Mouse (Mus musculus) MEL (cell line): ENCODE measurements at regions not wholly inside any gene's neighbourhood (a gene's known extent, or its start where the extent isn't known, plus 50 kb on each side); places are given as distances from the start of the nearest gene placed in this dataset.

Source experiments
- DNase-seq: peaks from one replicate; pipeline ENCODE4 v3.0.0; 2011; ENCODE audit warnings: low read depth, low spot score
- H3K27ac ChIP-seq: 2 replicates; pipeline ENCODE4 v1.5.1; 2012; ENCODE audit warnings: low read depth, mild to moderate bottlenecking, control low read depth, low read length, moderate library complexity; ENCODE audit not compliant: control insufficient read depth
- H3K27me3 ChIP-seq, 2 experiments: fragments of 150-350 bp in 1 of 2; sonication (generic) in 1 of 2; 2 replicates each; pipeline ENCODE4 v1.6.1; 2012; ENCODE audit warnings: low read length in 2 of 2, mild to moderate bottlenecking in 2 of 2, improper control_type of control experiment in 1 of 2, moderate library complexity in 1 of 2; ENCODE audit not compliant: insufficient read depth in 2 of 2, control insufficient read depth in 1 of 2
- H3K36me3 ChIP-seq, 2 experiments: 2 replicates each; pipeline ENCODE4 v1.6.1; 2012 to 2014; ENCODE audit warnings: low read length in 2 of 2, improper control_type of control experiment in 1 of 2, inconsistent platforms in 1 of 2, mild to moderate bottlenecking in 1 of 2; ENCODE audit not compliant: insufficient read depth in 2 of 2, control insufficient read depth in 1 of 2
- H3K4me1 ChIP-seq, 2 experiments: fragments of 150-350 bp in 1 of 2; sonication (generic) in 1 of 2; 2 replicates each; pipeline ENCODE4 v1.6.1; 2012; ENCODE audit warnings: low read length in 2 of 2, improper control_type of control experiment in 1 of 2, mild to moderate bottlenecking in 1 of 2; ENCODE audit not compliant: insufficient read depth in 2 of 2, control insufficient read depth in 1 of 2
- H3K4me3 ChIP-seq, 2 experiments: fragments of 150-350 bp in 1 of 2; sonication (generic) in 1 of 2; 2 replicates each; pipeline ENCODE4 v1.5.1; 2012; ENCODE audit warnings: low read depth in 2 of 2, low read length in 2 of 2, mild to moderate bottlenecking in 2 of 2, moderate library complexity in 2 of 2, control low read depth in 1 of 2, improper control_type of control experiment in 1 of 2; ENCODE audit not compliant: control insufficient read depth in 1 of 2, insufficient read depth in 1 of 2
- H3K79me2 ChIP-seq: 2 replicates; pipeline ENCODE4 v1.6.1; 2012; ENCODE audit warnings: mild to moderate bottlenecking, low read length, moderate library complexity; ENCODE audit not compliant: control insufficient read depth, poor library complexity, insufficient read depth
- H3K9ac ChIP-seq: 2 replicates; pipeline ENCODE4 v1.6.1; 2012; ENCODE audit warnings: low read depth, mild to moderate bottlenecking, control low read depth, low read length, moderate library complexity; ENCODE audit not compliant: control insufficient read depth, poor library complexity, severe bottlenecking
- H3K9me3 ChIP-seq: fragments of 150-350 bp; sonication (generic); replicated peaks from 2 replicates; pipeline ENCODE4 v1.6.1; 2012; ENCODE audit warnings: mild to moderate bottlenecking, low read length, improper control_type of control experiment, moderate library complexity; ENCODE audit not compliant: insufficient read depth
- CTCF ChIP-seq, 3 experiments: IDR thresholded peaks in 2 of 3; conservative IDR thresholded peaks in 1 of 3; 2 replicates each; pipeline ENCODE4 v1.5.1; 2011 to 2012; ENCODE audit warnings: low read length in 3 of 3, low read depth in 2 of 3, mild to moderate bottlenecking in 2 of 3, improper control_type of control experiment in 1 of 3, inconsistent platforms in 1 of 3, mixed read lengths in 1 of 3, moderate library complexity in 1 of 3; ENCODE audit not compliant: control insufficient read depth in 1 of 3, insufficient read depth in 1 of 3, poor library complexity in 1 of 3, severe bottlenecking in 1 of 3
- E2F4 ChIP-seq: IDR thresholded peaks from 2 replicates; pipeline ENCODE4 v1.6.1; 2011; ENCODE audit warnings: low read depth, low read length, improper control_type of control experiment, borderline replicate concordance
- ETS1 ChIP-seq: IDR thresholded peaks from 2 replicates; pipeline ENCODE4 v1.6.1; 2012; ENCODE audit warnings: low read depth, mild to moderate bottlenecking, inconsistent platforms, low read length, improper control_type of control experiment, moderate library complexity
- GABPA ChIP-seq: IDR thresholded peaks from 2 replicates; pipeline ENCODE4 v1.6.1; 2012; ENCODE audit warnings: low read depth, mild to moderate bottlenecking, inconsistent platforms, low read length, improper control_type of control experiment, moderate library complexity
- MAFK ChIP-seq: IDR thresholded peaks from 2 replicates; pipeline ENCODE4 v1.6.1; 2011; ENCODE audit warnings: low read depth, mild to moderate bottlenecking, low read length, improper control_type of control experiment, borderline replicate concordance
- MAX ChIP-seq: IDR thresholded peaks from 2 replicates; pipeline ENCODE4 v1.6.1; 2011; ENCODE audit warnings: low read length, improper control_type of control experiment
- MEF2A ChIP-seq: IDR thresholded peaks from 2 replicates; pipeline ENCODE4 v1.6.1; 2014; ENCODE audit warnings: low read depth, mild to moderate bottlenecking, inconsistent platforms, low read length, improper control_type of control experiment; ENCODE audit not compliant: poor library complexity, insufficient replicate concordance, severe bottlenecking; ENCODE audit errors: extremely low read depth
- MXI1 ChIP-seq: IDR thresholded peaks from 2 replicates; pipeline ENCODE4 v1.6.1; 2011; ENCODE audit warnings: mild to moderate bottlenecking, low read depth, low read length, improper control_type of control experiment
- MYB ChIP-seq: IDR thresholded peaks from 2 replicates; pipeline ENCODE4 v1.6.1; 2011; ENCODE audit warnings: mild to moderate bottlenecking, low read depth, low read length, improper control_type of control experiment
- POLR2A ChIP-seq, 2 experiments: IDR thresholded peaks; 2 replicates each; pipeline ENCODE4 v1.6.1; 2011 to 2012; ENCODE audit warnings: low read length in 2 of 2, mild to moderate bottlenecking in 2 of 2, control low read depth in 1 of 2, improper control_type of control experiment in 1 of 2, low read depth in 1 of 2, moderate library complexity in 1 of 2; ENCODE audit not compliant: control insufficient read depth in 1 of 2, insufficient read depth in 1 of 2, poor library complexity in 1 of 2
- POLR2AphosphoS2 ChIP-seq: IDR thresholded peaks from 2 replicates; pipeline ENCODE4 v1.6.1; 2011; ENCODE audit warnings: low read length, improper control_type of control experiment
- RAD21 ChIP-seq: IDR thresholded peaks from 2 replicates; pipeline ENCODE4 v1.6.1; 2011; ENCODE audit warnings: mild to moderate bottlenecking, low read depth, low read length, improper control_type of control experiment
- SMC3 ChIP-seq: IDR thresholded peaks from 2 replicates; pipeline ENCODE4 v1.6.1; 2011; ENCODE audit warnings: low read depth, low read length, improper control_type of control experiment
- TBP ChIP-seq: IDR thresholded peaks from 2 replicates; pipeline ENCODE4 v1.8.0; 2011; ENCODE audit warnings: low read depth, low read length, improper control_type of control experiment

DNA sequence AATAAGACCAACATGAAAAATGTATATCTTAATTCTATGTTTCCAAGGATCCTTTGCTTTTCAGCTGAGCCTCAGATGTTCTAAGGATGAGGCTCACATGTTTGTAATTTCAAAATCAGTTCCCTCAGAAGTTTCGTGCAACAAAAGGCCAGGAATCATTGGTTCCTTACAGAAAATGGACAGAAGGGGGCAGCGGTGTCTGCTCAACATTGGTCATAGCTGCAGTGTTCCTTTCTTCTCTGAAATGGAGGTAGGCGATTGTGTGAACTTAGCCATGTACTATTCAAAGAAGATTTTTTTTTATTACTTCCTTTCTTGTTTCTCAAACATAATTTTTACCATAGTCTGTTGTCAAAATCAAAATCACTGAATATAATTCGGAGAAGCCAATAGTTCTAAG lies 167.9 kb upstream of the Akr1e1 start:
- H3K27me3 ChIP-seq: no peaks in the 10 kb centered on the region
- H3K36me3 ChIP-seq: no peaks in the 10 kb centered on the region
- TF ChIP-seq RAD21 (peak; percentile 38), E2F4 (no peak), CTCF (IDR thresholded peaks at IDR 0.05 in 2 of 3, conservative IDR thresholded peaks at IDR 0.05 in 1 of 3; ENCODE audit: control insufficient read depth in 1 of 3, insufficient read depth in 1 of 3, low read depth in 2 of 3, low read length in 3 of 3, poor library complexity in 1 of 3, severe bottlenecking in 1 of 3) (peak in 2 of 3 experiments; percentile 15 to 33; a peak in 2 of 6 replicates), SMC3 (peak; percentile 47), TBP (no peak)
- no peaks in the 10 kb centered on the region for H3K9me3 ChIP-seq
- H3K4me3 ChIP-seq: no peak overlapping the region
- no peaks in the 10 kb centered on the region for H3K79me2 ChIP-seq
- no peak overlapping the region for H3K27ac ChIP-seq
- no peak overlapping the region for H3K9ac ChIP-seq
- DNase-seq: peak; percentile 7
- H3K4me1 ChIP-seq: no peaks in the 10 kb centered on the region

- Histone ChIP-seq H3K27ac (no peak overlapping the region), H3K4me3 (no peak overlapping the region), H3K9ac (no peak overlapping the region), H3K9me3 (no peaks in the 10 kb centered on the region), H3K36me3 (no peaks in the 10 kb centered on the region), H3K4me1 (no peaks in the 10 kb centered on the region), H3K27me3 (no peaks in the 10 kb centered on the region), H3K79me2 (no peaks in the 10 kb centered on the region)
- no peak for TF ChIP-seq ETS1
- no peak for TF ChIP-seq POLR2A (IDR thresholded peaks at IDR 0.05; ENCODE audit: control insufficient read depth in 1 of 2, insufficient read depth in 1 of 2, low read depth in 1 of 2, low read length in 2 of 2, poor library complexity in 1 of 2)
- no peak for TF ChIP-seq MAFK
- TF ChIP-seq MXI1: no peak
- DNase-seq: no peak
Measured at GRCm38 (mm10) chr13:4772324-4772723, 163.3 kb upstream of the Akr1e1 start.

- Histone ChIP-seq H3K79me2 (no peaks in the 10 kb centered on the region), H3K36me3 (no peaks in the 10 kb centered on the region), H3K4me3 (no peak overlapping the region), H3K4me1 (no peaks in the 10 kb centered on the region), H3K27me3 (no peaks in the 10 kb centered on the region), H3K9ac (no peak overlapping the region), H3K27ac (no peak overlapping the region), H3K9me3 (no peaks in the 10 kb centered on the region)
- peak; percentile 13 for DNase-seq
- no peak for TF ChIP-seq ETS1
- TF ChIP-seq MYB: no peak
- no peak for TF ChIP-seq TBP
- no peak for TF ChIP-seq E2F4
- no peak for TF ChIP-seq SMC3
- TF ChIP-seq RAD21: no peak
- TF ChIP-seq POLR2AphosphoS2: no peak
- TF ChIP-seq MEF2A: no peak
- no peak for TF ChIP-seq GABPA
- no peak for TF ChIP-seq MAX
Measured at GRCm38 (mm10) chr13:4771120-4772075, 162.4 kb upstream of the Akr1e1 start.
